Mouse (Mus musculus): Measurements from ENCODE around the gene Ube2f.

DNA sequence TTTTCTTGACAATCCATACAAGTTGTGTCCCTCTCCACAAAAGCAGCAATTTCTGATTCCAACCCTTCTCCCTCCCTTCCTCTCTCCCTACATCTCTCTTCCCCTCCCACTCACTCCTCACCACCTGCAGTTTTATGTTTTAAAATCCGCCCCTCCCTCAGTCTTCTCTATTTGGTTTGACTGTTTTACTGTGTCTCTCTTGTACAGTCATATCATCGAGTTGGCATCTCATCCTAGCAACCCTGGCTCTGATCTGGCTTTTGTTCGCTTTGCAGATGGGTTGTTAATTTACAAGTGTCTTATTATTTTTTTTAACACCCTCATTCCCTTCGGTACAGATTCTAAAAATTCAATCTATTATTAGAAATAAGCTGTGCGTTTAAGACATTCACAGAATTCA, 43.2 kb upstream of the Ube2f start:
- TF ChIP-seq POLR2A (IDR thresholded peaks at IDR 0.05; ENCODE audit: borderline replicate concordance, low read depth, low read length) (no peak), CTCF (IDR thresholded peaks at IDR 0.05; ENCODE audit: low read depth, low read length) (no peak)

Measured in bone marrow macrophage, adult 2 months (primary cell).